Mouse (Mus musculus) cerebellum, adult 18-20 months (tissue): ENCODE results near the gene Aldh5a1.

Experiments
- DNase-seq, 2 experiments: peaks; one replicate each; pipeline ENCODE4 v3.0.0; 2021

Gene Aldh5a1

DNA sequence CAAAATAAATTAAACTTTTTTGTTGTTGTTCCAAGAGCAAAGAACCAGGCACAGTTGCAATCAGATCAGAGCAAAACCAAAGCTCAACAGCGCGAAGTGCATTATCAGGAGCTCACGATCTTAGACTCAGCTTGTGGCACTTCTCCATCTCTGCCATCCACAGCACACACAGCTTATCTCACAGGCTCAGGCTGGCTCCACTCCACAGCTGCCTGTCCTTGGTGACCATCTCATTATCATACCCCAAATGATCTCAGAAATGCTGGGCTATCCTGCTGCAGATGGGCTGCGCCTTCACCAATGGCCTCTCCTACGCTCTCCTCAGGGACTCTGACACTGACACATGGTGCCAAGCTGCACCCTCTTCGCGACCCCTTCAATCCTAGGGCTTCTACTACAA lies 4.3 kb downstream of the Aldh5a1 start:
- DNase-seq, result no peak

DNA sequence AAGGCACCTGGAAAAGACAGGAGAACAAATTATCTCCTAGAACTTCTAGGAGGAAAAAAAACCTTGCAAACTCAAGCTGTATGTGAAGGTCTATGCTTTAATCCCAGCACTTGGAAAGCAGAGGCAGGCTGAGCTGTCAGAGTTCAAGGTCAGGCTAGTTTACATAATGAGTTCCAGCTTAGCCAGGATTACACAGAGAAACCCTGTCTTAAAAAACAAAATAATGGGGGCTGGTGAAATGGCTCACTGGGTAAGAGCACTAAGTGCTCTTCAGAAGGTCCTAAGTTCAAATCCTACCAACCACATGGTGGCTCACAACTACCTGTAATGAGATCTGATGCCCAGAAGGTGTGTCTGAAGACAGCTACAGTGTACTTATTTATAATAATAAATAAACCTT lies 6.9 kb downstream of the Aldh5a1 start:
- DNase-seq, result no peak

DNA sequence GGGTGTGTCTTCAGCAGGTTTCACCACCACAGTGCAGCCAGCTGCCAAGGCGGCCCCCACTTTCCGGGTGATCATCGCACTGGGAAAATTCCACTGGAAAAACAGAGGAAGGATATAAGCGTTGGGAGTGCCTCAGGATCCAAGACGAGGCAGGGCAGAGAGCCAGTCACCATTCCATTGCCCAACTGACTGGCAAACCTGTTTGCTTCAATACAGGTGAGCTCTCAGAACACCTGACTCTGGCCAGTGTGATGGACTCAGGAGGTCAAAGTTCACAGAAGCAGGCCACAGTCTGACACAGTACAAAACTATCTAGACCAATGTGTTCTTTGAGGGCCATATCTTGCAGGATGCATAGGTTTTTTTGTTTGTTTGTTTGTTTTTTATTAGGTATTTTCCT lies 13.5 kb downstream of the Aldh5a1 start:
- no peak for DNase-seq

DNA sequence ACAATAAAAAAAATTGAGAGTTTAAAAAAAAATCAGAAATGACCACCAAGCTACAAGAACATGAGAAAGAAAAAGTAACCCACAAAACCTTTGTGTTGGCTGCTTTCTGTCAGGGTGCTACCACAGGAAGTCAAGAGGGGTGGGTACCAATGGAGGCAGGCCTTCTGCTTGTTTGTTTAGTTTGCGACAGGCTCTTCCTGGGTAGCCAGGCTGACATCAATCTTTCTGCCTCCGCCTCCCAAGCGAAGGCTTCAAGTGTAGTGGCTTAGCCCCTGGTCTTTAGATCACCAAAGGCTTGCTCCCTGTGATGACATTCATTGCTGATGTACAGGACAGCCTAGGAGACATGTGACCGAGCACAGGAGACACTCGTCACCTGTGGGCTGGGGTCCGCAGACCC lies 16.2 kb downstream of the Aldh5a1 start:
- no peak for DNase-seq

DNA sequence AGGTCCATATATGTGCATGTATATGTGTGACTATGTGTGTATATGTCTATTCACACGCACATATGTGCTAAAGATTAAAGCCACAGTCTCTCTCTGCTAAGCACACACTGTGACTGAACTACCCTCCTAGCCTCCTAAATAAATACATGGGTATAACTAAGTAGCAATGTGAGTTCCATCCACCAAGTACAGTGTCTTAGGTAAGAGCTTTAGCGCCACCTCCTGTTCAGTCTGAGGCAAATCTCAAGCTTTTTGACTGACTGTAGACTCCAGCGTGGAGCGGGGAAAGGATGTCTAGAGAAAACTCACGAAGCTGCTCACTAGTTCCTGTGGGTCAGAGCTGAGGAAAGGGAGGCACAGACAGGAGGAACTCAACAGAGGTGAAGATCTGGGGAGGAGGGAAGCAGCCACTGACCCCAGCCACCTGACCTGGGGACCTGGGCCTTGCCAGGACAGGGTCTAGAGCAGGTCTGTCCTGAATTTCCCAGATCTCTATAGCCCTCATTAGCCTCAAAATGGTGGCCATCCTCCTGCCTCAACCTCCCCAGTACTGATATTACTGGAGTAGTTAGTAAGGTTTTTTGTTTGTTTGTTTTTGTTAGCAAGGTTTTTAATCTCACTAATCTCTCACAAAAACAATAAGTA lies 17.0 kb downstream of the Aldh5a1 start:
- DNase-seq, result peak; percentile 40 to 60

DNA sequence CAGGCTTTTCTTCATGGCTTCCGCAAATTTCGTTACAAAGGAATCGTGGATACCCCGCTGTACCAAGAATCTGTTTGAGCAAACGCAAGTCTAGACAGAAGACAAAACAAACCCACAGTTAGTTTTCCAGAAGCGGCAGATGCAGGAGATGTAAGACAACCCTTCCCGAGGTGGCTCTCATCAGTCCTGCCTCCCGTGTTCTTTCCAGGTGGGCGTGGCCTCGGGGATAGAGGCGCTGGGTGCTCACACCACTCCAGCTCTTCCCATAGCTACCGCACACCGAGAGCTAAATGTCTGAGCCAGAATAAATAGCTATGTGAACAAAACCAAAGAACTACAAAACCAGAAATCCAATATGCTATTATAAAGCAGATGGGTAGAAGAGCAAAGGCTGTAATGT lies 21.6 kb downstream of the Aldh5a1 start:
- no peak for DNase-seq

DNA sequence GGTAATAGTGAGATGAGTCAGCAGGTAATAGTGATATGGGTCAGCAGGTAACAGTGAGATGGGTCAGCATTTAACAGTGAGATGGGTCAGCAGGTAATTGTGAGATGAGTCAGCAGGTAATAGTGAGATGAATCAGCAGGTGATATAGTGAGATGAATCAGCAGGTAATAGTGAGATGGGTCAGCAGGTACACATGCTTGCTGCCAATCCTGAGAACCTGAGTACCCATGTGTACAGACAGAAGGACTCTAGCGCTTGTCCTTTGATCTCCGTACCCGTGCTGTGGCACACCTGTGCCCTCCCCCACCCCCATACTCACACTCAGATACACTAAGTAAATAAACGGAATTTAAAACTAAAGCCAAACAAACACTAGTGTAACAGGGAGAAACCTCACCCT lies 22.5 kb downstream of the Aldh5a1 start:
- DNase-seq, result no peak

DNA sequence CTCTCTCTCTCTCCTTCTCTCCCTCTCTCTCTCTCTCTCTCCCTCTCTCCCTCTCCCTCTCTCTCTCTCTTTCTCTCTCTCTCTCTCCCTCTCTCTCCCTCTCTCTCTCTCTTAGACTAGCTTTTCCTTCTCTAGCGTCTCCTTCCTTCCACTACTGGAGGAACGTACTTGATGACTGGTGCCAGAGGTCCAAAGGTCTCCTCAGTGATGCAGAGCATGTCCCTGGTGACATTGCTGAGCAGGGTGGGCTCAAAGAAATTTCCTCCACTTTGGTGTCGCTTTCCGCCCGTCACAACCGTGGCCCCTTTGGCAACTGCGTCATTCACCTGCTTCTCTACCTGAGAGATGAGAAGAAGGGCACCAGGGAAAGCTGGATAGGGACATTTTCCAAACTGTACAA lies 23.9 kb downstream of the Aldh5a1 start:
- no peak for DNase-seq

DNA sequence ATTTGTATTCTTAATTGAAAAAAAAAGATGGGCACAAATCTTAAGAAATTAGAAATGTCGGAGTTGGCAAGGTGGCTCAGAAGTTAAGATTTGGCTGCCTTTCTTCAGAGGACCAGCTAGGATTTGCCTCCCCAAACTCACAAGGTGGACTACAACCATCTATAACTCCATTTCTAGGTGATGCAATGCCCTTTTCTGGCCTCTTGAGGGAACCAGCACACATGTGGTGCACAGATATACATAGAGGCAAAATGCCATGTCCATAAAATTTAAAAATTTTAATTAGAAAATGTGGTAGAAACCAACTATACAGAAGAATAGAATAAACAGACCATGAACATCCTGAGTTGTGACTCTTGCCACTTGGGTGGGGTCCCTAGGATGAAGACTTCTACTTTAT lies 28.3 kb downstream of the Aldh5a1 start:
- DNase-seq, result no peak

DNA sequence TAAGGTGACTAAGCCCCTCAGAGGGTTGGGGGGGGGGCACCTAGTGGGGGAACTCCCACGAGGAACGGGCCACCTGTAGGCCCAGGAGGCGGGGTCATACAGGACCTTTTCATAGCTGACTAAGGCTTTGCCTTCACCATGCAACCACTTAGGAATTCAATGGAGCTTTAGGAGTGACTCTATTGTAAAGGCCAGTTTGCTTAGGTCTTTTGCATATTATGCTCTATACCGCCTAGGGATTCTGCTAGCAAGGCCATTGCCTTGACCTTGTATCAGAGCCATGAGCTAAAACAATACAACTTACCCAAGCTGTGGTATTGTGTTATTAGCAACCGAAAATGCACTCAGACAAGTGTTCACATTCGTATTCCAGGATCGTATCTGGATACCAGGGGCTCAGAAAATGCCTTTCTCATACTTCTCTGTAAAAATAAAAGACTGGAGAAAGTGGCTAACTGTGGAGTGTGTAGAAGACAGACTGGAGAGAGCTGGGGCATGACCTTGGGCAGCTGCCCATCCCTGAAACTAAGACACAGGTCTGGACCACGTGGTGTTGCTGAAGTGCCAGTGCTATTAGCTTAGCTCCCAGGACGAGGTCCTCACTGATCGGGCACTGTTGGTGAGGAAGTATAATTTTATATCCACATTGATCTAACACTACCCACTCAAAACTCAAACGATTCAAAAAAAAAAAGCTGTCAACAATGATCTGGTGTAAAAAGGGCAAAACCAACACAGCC lies 30.5 kb downstream of the Aldh5a1 start:
- no peak for DNase-seq

DNA sequence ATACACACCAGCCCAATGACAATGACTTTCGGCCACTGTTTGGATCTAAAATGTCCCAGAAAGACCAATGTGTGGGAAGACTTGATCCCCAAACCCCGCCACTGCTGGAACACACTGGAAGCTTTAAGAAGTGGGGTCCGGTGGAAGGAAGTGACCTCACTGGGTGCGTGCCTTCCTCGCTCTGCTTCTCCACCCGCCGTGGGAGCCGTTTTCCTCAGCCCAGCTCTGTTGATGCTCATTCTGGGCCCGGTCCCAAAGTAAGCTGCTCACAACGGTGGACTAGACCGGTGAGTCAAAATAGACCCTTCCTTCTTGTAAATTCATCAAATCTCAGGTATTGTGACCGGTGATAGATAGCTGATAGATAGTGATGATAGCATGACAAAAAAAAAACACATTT lies 32.0 kb downstream of the Aldh5a1 start:
- DNase-seq, result no peak

DNA sequence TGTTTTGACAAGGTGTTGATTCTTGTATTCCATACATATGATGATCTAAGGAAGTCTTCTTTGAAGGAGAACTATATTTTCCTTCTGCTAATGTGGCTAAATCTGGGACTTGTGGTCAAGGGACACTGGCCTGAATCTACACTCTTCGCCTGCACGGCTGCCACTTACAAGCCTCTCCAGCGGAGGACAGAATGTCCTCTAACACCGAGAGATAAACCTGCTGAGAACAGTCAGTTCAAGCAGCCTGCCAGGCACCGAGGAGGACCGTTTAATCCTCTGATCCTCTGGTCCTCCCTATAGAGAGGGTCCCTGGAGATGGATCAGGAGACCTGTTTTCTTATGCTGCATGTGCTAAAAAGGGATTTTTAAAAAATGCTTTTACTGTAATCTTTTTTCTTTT lies 34.0 kb downstream of the Aldh5a1 start:
- no peak for DNase-seq

DNA sequence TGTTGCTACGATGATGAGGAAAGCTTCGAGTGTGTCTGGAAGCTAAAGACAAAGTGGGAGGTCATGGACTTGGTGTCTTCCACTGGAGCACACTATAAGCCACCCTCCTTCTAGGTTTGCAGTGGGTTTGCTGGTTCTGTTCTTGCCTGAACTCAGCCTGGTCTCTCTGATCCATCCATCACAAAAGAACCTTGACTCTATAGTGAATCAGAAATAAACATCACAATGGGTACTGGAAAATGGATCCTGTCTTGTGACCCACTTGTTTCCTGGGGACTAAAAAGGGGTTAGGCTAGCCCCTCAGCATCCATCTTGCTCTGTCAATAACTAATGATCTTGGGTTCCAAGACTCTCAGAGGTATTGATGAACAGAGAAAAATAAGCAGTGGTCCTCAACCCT lies 35.5 kb downstream of the Aldh5a1 start:
- DNase-seq, result no peak

DNA sequence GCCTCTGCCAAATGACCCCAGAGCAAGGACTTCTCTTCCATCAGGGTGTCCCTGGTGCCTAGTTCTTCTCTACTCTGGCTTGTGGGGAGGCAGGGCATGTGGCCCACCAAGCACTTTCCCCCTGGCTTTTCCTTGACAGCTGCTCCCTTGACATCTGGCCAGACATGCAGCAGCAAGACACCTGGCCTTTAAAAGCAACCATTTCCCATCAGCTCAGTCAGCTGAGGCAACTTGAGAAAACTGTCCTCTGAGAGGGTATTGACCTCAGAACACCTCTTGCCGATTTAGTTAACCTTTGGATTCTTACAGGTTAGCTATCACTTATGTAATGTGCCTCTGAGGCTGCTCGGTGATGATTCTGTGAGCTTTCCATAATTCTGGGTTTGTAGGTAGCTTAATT lies 43.6 kb downstream of the Aldh5a1 start:
- no peak for DNase-seq

DNA sequence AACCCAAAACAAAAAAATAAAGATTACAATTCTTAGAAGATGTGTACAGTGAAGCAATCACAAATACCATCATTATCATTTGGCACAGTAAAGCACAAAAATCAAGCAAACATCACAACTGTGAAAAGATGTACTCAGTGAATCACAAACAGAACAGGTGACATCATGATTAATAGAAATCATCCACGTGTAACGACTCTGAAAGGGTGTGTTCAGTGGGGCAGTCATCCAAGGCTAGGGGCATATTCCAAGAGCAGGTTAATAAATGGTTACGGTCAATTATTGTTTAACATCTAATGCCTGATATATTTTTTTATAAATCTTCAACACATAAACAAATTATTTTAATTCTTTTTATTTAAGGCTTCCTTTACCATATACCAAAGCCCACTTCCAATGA lies 44.9 kb downstream of the Aldh5a1 start:
- no peak for DNase-seq

DNA sequence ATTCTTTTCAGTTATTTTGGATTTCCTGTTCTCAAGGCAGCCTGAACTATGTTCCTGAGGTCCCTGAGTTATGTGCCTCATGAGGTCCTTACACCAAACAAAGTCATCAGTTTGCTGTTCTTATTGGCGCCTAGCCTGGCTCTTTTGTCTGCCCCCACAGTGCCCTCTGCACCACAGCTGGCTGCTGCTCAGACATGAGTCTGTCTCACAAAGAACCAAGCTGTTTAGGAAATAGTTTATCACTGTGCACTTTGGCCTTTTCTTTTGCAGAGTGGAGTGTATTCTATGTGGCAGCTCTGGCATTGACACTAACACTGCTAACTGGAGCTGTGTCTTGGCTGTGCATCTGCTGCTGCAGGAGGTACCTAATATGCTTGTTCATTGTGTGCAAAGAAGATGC lies 47.9 kb downstream of the Aldh5a1 start:
- DNase-seq, result no peak

DNA sequence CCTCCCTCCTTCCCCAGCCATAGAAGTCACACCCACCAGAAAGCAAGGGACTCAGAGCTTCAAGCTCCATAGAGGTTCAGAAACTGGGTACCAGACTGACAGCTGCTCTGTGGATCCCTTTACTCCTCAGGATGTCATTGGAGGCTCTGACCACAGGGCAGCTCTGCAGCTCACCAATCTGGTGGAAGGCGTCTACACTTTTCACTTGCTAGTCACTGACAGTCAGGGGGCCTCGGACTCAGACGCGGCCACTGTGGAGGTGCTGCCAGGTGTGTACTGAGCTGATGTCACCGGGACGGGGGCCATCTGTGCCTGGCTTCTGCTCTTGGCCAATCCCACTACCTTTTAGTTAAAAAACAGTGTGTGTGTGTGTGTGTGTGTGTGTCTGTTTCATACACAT lies 55.0 kb downstream of the Aldh5a1 start:
- DNase-seq, result no peak

DNA sequence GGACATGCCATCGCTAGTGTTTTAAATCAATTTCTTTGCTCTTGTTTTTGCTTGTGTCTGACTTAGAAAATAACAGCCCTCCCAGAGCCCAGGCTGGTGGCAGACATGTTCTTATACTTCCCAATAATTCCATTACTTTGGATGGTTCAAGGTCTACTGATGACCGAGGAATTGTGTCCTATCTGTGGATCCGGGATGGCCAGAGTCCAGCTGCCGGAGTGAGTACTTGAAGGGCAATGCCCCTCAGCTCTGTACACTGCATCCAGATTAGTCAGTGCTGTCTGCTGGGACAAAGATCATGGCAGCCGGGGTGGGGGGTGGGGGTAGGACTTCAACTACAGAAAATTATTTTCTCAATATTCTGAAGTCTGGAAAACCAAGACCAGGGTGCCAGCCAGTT lies 56.8 kb downstream of the Aldh5a1 start:
- DNase-seq, result no peak

DNA sequence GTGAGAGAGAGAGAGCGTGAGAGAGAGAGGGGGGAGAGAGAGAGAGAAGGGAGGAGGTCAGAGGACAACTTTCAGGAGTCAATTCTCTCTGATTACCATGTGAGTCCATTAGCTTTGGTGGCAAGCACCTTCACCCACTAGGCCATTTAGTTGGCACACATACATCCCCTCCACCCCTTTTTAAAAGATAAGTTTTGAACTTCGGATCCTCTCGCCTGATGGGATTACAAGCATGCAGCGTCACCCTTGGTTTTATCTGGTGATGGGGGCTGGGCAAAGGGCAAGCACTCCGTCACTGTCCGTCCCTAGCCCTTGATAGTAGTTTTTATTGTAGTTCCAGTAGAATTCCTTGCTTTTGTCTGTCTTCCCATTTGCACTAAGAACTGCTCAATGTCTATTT lies 57.3 kb downstream of the Aldh5a1 start:
- no peak for DNase-seq

DNA sequence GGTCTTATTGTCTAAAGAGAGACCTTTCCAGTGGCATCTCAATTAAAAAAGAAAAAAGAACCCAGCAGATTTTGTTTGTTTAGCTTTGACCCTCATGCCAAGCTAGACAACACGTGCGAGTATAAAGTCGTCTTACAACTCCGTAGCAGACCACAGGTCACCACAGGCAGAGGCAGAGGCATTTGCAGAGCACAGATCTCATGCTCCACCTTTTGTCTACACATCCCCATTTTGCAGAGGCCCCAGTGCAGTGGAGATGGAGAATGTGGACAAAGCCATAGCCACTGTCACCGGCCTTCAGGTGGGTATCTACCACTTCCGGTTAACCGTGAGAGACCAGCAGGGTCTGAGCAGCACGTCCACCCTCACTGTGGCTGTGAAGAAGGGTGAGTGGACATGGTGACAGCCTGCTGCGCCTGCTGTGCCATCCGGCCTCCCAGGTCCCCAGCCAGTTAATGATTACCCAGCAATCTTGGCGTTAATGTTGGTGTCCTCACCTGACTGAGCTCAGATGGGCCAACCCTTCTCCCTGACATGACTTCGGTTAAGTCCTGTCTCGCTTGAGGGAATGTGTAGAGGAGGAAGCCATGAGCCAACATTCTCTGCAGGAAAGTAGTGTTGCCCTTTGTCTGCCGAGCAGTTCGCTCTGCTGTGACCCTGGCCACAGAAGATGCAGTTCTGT lies 58.0 kb downstream of the Aldh5a1 start:
- DNase-seq, result no peak

DNA sequence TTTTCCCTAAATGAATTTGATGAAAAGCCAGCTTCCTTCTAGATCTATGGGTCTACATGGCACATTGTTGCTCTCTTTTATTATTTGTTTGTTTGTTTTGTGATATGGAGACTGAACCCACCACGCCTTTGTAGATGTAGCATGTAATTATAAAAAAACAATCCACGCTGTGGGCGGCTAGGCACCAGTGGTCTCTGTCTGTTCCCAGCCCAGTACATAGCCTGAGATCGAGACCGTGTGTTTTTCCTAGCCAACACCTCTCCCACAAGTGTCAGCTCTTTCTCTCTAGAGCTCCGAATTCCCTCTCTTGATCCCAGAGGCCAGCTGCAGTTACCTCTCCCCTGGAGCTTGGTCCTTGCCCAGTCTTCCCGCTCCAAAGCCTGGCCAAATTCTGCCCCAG lies 69.2 kb downstream of the Aldh5a1 start:
- no peak for DNase-seq

DNA sequence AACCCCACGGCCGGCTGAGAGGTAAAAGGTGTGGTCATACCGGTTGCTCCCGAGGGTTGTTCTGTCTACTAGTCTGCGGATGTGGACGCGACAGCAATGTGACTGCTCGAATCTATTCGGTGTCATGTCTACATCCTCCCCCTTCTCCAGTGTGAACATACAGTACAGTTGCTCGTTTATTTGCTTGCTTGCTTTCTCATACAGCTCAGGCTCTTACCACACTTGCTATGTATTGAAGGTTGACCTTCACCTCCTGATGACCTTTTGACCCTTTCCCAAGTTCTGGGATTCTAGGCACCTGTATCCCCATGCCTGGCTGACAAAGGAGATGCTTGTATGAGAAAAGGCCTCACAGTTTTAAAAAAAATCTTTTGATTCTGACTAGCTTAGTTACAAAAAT lies 69.7 kb downstream of the Aldh5a1 start:
- DNase-seq, result no peak

DNA sequence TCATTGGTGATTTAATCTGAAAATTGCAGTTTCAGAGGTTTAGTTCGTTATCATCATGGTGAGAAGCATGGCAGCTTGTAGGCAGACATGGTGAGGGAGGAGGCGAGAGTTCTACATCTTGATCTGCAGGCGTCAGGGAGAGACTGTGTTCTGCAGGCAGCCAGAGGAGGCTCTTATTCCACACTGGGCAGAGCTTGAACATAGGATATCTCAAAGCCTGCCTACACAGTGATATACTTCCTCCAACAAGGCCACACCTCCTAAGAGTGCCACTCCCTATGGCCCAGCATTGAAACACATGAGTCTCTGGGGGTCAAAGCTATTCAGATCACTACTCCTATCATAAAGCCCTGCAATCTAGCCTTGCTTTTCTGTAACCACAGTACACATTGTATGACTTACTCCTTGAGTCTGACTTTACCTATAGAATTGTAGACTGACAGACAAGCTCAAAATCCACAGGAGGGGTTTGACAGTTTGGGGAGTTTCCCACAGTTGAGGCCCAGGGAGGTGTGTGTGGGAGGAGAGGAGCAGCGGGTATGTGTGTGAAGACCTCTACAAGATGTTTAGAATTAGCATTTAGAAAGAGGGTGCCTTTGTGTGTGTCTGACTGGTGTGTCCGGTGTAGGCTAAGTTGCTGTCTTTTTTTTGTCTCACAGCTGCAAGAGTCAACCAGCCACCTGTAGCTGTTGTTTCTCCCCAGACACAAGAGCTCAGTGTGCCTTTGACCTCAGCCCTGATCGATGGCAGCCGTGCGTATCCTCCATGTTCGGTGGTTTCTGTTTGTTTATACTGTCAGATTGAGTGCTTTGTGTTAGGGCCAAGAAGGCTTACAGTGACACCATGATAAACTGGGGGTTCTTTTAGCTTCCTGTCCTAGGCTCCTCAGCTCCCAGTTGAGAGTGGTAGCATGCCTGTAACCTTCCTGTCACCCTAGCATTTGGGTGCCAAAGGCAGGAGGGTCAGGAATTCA lies 70.7 kb downstream of the Aldh5a1 start:
- DNase-seq, result no peak
